Mouse (Mus musculus) forebrain, embryonic 15.5 days (tissue): Measurements from ENCODE around the gene Rad51b. TPM values are rescaled to one million over a fixed set of nuclear protein-coding genes. Genes with fewer than 3 reads are reported as not detected.
A peak's percentile ranks its signal among the peaks of the same experiment; 100 is the strongest.

Experiments
- ATAC-seq: fragments of 200-750 bp; cut with Nextera tagmentation; replicated peaks from 2 replicates; pipeline ENCODE4 v1.8.0; 2017; ENCODE audit warnings: mild to moderate bottlenecking, moderate TSS enrichment, moderate library complexity
- H3K27ac ChIP-seq: fragments of 300-500 bp; sonication (generic); replicated peaks from 2 replicates; pipeline ENCODE4 v1.5.1; 2015; ENCODE audit warnings: mild to moderate bottlenecking, inconsistent platforms
- H3K27me3 ChIP-seq: fragments of 300-500 bp; sonication (generic); 2 replicates; pipeline ENCODE4 v1.6.1; 2015; ENCODE audit warnings: inconsistent platforms
- H3K36me3 ChIP-seq: fragments of 300-500 bp; sonication (generic); 2 replicates; pipeline ENCODE4 v1.6.1; 2015; ENCODE audit warnings: mild to moderate bottlenecking, inconsistent platforms
- H3K4me1 ChIP-seq: fragments of 300-500 bp; sonication (generic); 2 replicates; pipeline ENCODE4 v1.6.1; 2015; ENCODE audit warnings: inconsistent platforms
- H3K4me2 ChIP-seq: fragments of 300-500 bp; sonication (generic); replicated peaks from 2 replicates; pipeline ENCODE4 v1.6.1; 2015; ENCODE audit warnings: mild to moderate bottlenecking, inconsistent platforms
- H3K4me3 ChIP-seq: fragments of 300-500 bp; sonication (generic); 2 replicates; pipeline ENCODE4 v1.5.1; 2015; ENCODE audit warnings: mild to moderate bottlenecking, inconsistent platforms
- H3K9ac ChIP-seq: fragments of 300-500 bp; sonication (generic); replicated peaks from 2 replicates; pipeline ENCODE4 v1.6.1; 2015; ENCODE audit warnings: mild to moderate bottlenecking, inconsistent platforms
- H3K9me3 ChIP-seq: fragments of 300-500 bp; sonication (generic); 2 replicates; pipeline ENCODE4 v1.6.1; 2016; ENCODE audit warnings: inconsistent platforms
- whole genome bisulfite sequencing: fragments of 180-500 bp; shearing (Covaris S2); methylation state at CpG from one replicate; pipeline ENCODE4 v1.1.7; 2015; ENCODE audit warnings: mixed read lengths; 5-methylcytosine and 5-hydroxymethylcytosine counted together
- polyA plus RNA-seq: library from polyadenylated mRNA; unstranded; fragments of >200 nt; fragmentation: Nextera tagmentation; extraction: Ambion mirVana; gene quantifications from 2 replicates; pipeline ENCODE4 v1.2.1, GENCODE M21; 2015

The Rad51b gene
- polyA plus RNA-seq, 1 experiment from 2014 or later = 3.0 TPM

- no peaks in the 10 kb centered on the region for H3K27me3 ChIP-seq
- WGBS = 95% methylated on average over 6 of the region's 6 CpGs
- ATAC-seq = no peak
Measured at GRCm38 (mm10) chr12:79832611-79833010, 535.5 kb downstream of the Rad51b start.

GRCm38 (mm10) chr12:79835521-79835920 is 538.4 kb downstream of the Rad51b start:
- no peak overlapping the region for H3K9ac ChIP-seq
- no peak overlapping the region for H3K4me3 ChIP-seq
- no peak overlapping the region for H3K4me2 ChIP-seq
- no peak for ATAC-seq
- 96% methylated on average over 8 of the region's 8 CpGs for WGBS
- no peak overlapping the region for H3K27ac ChIP-seq
- peaks cover 16% of the 10 kb centered on the region for H3K4me1 ChIP-seq
- H3K36me3 ChIP-seq = no peaks in the 10 kb centered on the region
- no peaks in the 10 kb centered on the region for H3K9me3 ChIP-seq
- H3K27me3 ChIP-seq = no peaks in the 10 kb centered on the region

More at GRCm38 (mm10) chr12:79832611-79833010, 535.5 kb downstream of the Rad51b start:
- Histone ChIP-seq H3K4me3 (no peak overlapping the region), H3K9ac (no peak overlapping the region), H3K4me2 (no peak overlapping the region), H3K4me1 (no peaks in the 10 kb centered on the region), H3K27ac (no peak overlapping the region), H3K36me3 (no peaks in the 10 kb centered on the region), H3K9me3 (no peaks in the 10 kb centered on the region)

DNA sequence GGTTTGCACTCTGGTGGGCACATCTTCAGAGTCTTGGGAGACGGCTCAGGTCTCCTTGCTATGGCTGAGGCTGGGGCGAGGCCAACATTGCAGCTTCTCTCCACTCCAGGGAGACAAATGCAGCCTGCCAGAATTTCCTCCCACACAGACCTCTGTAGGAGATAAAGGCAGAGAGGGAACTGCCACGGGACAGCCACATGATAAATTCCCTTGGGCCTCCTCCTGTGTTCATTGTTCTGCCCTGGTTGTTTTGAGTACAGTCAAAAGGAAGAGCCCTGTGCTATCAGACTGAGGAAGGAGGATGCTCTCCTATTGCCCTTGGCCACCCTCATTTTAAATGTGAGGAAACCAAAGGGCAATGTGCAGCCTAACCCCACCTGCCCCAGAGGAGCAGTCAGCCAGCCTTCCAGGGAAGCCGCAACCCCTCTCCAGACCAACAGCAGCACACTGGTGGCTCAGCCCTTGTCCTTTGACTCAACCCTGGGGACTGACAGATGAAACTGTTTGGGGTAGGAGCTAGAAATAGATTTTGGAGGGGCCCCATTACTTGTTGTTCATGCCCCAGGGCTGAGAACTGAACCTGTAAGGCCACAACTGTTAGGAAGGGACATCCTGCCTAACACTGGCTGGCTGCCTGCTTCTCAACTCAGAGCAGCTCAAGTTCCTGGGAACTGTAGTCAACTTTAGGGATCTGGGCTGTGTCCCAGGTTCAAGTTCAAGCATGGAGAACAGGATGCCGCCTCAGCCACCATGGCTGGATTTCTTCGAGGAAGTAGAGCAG is 541.3 kb downstream of the Rad51b start:
- H3K4me2 ChIP-seq = no peak overlapping the region
- no peaks in the 10 kb centered on the region for H3K9me3 ChIP-seq
- peak overlapping the region; percentile 44 for H3K27ac ChIP-seq
- peaks cover 39% of the 10 kb centered on the region for H3K4me1 ChIP-seq
- H3K27me3 ChIP-seq = no peaks in the 10 kb centered on the region
- no peak overlapping the region for H3K4me3 ChIP-seq
- H3K9ac ChIP-seq = no peak overlapping the region
- ATAC-seq = no peak
- 60% methylated on average over 6 of the region's 6 CpGs for WGBS
- no peaks in the 10 kb centered on the region for H3K36me3 ChIP-seq

DNA sequence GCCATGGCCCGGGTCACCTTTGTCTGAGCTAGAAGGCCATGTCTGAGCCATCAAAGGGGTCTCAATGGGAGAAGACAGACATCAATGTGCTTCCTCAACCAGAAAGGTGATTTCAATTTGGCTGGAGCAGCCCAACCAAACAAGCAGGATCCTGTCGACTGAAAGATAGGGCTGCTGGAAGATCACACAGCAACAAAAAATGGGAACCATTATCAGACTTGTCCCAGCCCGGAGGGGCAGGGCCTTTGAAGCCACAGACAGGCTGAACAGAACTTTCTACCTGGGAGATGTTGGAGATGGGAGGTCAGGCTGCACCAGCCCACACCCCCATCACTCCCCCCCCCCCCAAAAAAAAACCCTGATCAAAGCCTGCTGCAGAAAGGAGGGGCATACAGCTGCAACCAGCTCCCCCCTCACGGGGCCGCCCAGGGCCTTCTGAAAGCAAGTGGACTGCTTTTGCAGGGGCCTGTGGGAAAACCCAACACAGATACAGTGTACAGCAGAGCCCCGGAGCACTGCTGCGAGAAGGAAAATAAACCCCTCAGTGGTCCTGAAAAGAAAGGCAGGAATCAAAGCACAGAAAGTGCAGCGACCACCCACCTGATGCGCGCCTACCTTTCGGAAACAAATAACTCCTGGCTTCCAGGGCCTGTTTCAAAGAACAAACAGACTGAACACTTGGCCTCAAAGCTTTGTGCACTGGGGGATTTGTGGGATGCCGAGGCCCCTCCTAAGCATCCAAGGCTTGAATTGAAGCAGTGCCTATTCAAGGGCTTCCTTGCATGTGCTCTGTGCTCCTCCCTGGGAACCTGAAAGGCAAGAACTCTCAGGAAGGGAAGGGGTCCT is 542.2 kb downstream of the Rad51b start:
- no peak overlapping the region for H3K9ac ChIP-seq
- H3K9me3 ChIP-seq = no peaks in the 10 kb centered on the region
- WGBS = 10% methylated on average over 12 of the region's 12 CpGs
- ATAC-seq = no peak; the same call in 1 of the 2 replicates
- H3K4me2 ChIP-seq = no peak overlapping the region
- no peak overlapping the region for H3K4me3 ChIP-seq
- no peak overlapping the region for H3K27ac ChIP-seq
- H3K27me3 ChIP-seq = no peaks in the 10 kb centered on the region
- H3K36me3 ChIP-seq = no peaks in the 10 kb centered on the region
- H3K4me1 ChIP-seq = peaks cover 44% of the 10 kb centered on the region

DNA sequence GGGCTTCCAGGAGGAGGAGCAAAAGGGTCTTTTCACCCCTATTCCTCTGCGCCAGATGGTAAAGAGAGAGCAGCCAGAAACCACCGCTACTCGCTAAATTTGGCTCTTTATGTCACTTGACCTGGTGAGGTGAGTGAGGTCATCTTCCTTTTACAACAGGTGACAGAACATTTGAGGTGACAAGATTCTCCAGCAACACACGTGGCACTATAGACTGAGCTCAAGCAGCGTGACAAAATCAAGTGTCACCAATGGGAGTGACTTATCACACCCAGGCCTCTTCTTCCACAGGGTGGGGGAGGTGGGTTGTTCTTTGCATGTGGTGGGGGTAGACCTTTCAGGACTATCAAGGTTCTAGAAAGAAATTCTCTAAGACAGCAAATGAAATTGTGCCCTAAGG is 543.4 kb downstream of the Rad51b start:
- Histone ChIP-seq H3K27me3 (no peaks in the 10 kb centered on the region), H3K9ac (no peak overlapping the region), H3K4me3 (no peak overlapping the region), H3K36me3 (no peaks in the 10 kb centered on the region), H3K27ac (no peak overlapping the region), H3K4me2 (no peak overlapping the region), H3K4me1 (peaks cover 44% of the 10 kb centered on the region), H3K9me3 (no peaks in the 10 kb centered on the region)
- no peak for ATAC-seq
- 66% methylated on average over 5 of the region's 5 CpGs for WGBS

DNA sequence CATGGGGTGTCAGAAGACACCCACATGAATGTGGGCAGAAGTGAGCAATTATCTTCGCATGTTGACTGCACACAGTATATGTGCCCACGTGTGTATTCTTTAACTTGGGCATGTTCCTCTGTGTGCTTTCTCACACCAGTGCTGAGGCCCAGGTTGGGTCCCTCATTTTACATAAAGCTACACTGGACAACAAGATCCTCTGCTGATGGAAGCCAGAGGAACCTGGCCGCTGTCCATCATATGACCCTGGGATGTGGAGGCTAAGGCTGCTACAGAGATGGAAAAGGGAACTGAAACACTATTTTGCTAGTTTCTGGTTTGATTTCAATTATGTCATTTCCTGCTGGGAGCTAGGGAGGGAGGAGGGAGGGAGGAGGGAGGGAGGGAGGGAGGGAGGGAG is 544.2 kb downstream of the Rad51b start:
- Histone ChIP-seq H3K4me1 (peaks cover 45% of the 10 kb centered on the region), H3K27ac (no peak overlapping the region), H3K27me3 (no peaks in the 10 kb centered on the region), H3K36me3 (no peaks in the 10 kb centered on the region), H3K4me2 (no peak overlapping the region), H3K9me3 (no peaks in the 10 kb centered on the region), H3K4me3 (no peak overlapping the region), H3K9ac (no peak overlapping the region)
- 96% methylated on average over 3 of the region's 3 CpGs for WGBS
- no peak for ATAC-seq

- ATAC-seq = peak; percentile 73
- Histone ChIP-seq H3K4me1 (peaks cover 54% of the 10 kb centered on the region), H3K9me3 (no peaks in the 10 kb centered on the region), H3K9ac (no peak overlapping the region), H3K4me2 (no peak overlapping the region), H3K27me3 (no peaks in the 10 kb centered on the region), H3K4me3 (no peak overlapping the region), H3K27ac (no peak overlapping the region), H3K36me3 (no peaks in the 10 kb centered on the region)
- WGBS = 26% methylated on average over 7 of the region's 7 CpGs
Measured at GRCm38 (mm10) chr12:79842319-79842718, 545.2 kb downstream of the Rad51b start.

DNA sequence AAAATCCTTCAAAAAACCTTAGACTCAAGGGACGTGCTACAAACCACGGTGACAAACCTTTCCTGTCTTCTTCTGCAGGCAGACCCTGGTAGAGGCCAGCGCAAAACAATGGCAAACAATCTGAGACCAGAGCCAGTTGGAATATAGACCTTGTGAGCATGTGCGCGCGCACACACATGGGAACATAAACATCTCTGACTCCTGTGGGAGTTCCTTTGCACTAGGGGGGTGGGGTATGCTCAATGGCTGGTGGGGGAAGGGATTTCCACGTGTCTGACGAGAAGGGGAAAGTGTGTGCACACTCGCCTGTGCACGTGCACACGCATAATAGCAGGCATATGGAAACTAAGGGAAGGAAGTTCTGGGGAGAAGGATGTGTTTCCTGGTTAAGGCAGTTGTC is 545.9 kb downstream of the Rad51b start:
- Histone ChIP-seq H3K27ac (0 out of 2 replicates have a peak overlapping the region, but pooled peaks have one; percentile 9), H3K27me3 (no peaks in the 10 kb centered on the region), H3K9ac (no peak overlapping the region), H3K9me3 (no peaks in the 10 kb centered on the region), H3K4me2 (no peak overlapping the region), H3K4me1 (peaks cover 56% of the 10 kb centered on the region), H3K36me3 (no peaks in the 10 kb centered on the region), H3K4me3 (no peak overlapping the region)
- ATAC-seq = no peak
- 69% methylated on average over 11 of the region's 11 CpGs for WGBS

GRCm38 (mm10) chr12:79843496-79843895 is 546.4 kb downstream of the Rad51b start:
- Histone ChIP-seq H3K4me3 (no peak overlapping the region), H3K27me3 (no peaks in the 10 kb centered on the region), H3K9ac (no peak overlapping the region), H3K4me1 (peaks cover 51% of the 10 kb centered on the region), H3K27ac (0 out of 2 replicates have a peak overlapping the region, but pooled peaks have one; percentile 9), H3K4me2 (no peak overlapping the region), H3K36me3 (no peaks in the 10 kb centered on the region), H3K9me3 (no peaks in the 10 kb centered on the region)
- 47% methylated on average over 6 of the region's 6 CpGs for WGBS
- ATAC-seq = no peak

DNA sequence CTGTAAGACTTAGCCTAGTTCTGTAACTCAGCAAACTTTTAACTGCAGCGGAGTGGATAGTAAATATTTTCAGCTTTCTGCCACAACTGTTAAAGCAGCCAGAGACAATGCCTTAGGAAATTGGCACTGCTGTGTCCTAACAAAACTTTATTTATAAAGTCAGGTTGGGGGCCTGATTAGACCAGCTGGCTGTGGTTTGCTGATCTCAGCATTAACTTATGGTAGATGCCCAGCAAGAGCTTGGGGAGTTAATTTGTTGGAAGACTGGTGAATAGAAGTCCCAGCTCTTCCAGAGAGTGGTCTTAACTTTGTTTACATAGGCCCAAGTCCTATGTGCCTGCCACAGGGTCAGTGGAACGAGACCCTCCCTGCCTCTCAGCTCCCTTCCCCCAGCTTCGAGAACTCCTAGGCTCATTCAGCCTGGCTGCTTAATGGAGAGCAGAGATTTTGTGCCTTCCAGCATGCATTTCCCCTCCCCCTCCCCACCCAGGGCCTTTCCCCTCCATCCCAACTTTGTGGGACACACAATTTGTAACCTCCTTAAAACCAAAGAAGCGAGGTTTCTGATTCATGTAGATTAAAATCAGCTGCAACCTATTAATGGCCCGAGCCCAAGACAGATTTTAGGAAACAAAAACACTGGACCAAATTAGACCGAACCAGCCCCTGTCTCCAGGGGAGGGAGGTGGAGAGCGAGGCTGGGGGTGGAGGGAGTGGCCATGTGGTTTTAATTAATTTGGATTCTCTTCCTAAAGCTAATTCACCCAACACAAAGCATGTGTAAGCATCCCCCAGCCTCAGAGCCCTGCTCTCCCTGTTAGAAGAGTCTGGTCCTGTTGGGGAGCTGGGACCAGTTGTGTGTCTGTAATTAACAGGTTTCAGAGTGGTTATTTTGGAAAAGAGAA is 549.4 kb downstream of the Rad51b start:
- Histone ChIP-seq H3K36me3 (no peaks in the 10 kb centered on the region), H3K27me3 (no peaks in the 10 kb centered on the region), H3K4me2 (no peak overlapping the region), H3K27ac (peak overlapping the region; percentile 49; the same call in 1 of the 2 replicates), H3K4me3 (no peak overlapping the region), H3K9ac (no peak overlapping the region), H3K4me1 (peaks cover 35% of the 10 kb centered on the region), H3K9me3 (no peaks in the 10 kb centered on the region)
- ATAC-seq = peak; percentile 62; the same call in 1 of the 2 replicates
- WGBS = 11% methylated on average over 7 of the region's 7 CpGs

DNA sequence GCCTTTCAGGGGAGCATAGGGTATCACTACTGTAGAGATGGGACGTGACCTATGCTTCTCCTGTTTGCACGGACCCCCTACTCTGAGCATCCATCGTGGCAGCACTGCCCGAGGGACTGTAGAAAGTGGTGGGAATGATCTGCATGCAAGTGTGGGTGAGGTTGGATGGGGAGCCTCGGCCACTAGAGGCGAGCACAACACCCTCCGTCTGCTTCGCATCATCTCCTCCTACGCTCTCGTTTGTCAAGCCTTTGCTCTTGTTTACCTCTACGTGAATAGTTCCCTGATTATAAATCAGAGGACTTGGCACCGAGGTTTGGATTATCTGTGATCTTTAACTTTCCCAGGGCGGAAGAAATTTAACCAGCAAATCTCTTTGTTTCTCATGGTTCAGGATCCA is 551.5 kb downstream of the Rad51b start:
- no peaks in the 10 kb centered on the region for H3K27me3 ChIP-seq
- peaks cover 17% of the 10 kb centered on the region for H3K4me1 ChIP-seq
- H3K4me2 ChIP-seq = no peak overlapping the region
- no peaks in the 10 kb centered on the region for H3K9me3 ChIP-seq
- H3K4me3 ChIP-seq = no peak overlapping the region
- WGBS = 59% methylated on average over 13 of the region's 13 CpGs
- no peaks in the 10 kb centered on the region for H3K36me3 ChIP-seq
- H3K27ac ChIP-seq = no peak overlapping the region
- no peak overlapping the region for H3K9ac ChIP-seq
- ATAC-seq = no peak
